Mouse (Mus musculus): ENCODE results near the gene Ilf2.
A peak's percentile ranks its signal among the peaks of the same experiment; 100 is the strongest.

Gene Ilf2

DNA sequence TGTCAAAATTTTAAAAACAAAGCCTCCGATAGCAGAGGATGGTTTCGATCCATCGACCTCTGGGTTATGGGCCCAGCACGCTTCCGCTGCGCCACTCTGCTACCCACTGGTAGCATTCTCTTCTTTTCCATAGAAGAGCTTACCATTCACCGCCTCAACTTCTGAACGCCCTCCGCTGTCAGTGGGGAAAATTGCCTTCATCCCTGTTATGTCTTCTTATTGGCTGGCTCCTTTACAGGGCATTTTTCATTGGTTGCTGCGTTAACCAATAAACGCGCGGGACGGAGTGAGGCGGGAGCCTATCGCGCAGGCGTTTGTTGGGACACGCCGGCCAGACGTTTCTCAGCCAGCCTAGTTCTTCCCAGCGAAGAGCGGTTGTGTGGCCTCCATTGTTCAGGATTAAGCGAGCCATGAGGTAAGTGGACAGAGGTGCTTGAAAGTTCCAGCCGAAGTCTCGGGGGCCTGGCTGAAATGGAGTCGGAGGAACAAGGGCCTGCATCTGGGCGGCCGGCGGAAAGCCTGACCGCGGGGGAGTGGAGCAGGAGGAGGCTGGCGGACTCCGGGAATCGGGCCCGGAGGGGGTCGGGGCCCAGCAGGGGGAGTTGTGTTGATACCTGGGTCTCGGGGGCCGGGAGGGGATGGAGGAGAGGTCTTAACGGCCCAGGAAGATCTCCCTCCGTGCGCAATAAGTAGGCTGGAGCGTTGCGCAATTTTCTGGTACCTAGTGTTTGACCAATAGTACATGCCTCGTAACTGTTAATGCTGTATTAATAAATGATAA lies at the start of gene Ilf2:
Gene Ilf2, plus strand, starts transcription at position 296 of the 781 bp plus-strand sequence.
- DNase-seq (ENCODE audit: low spot score) = peak; percentile 96

DNA sequence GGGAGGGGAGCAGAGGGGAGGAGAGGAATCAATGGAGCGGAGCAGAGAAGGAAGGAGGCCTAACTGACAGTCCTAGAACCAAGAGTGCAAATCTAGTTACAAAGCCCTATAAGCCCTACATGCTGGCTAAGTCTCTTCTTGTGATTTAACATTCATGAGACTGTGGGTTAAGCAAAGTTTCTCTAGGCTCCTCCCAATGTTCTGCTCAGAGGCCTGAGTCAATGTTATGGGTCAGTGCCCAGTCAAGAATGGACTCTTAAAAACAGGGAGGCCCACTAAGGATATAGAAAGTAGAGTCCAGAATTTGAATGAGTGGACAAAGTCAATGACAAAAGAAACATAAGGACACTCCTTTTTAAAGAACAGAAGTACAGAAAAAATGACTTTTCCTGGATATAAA lies 48.4 kb upstream of the Ilf2 start:
- DNase-seq (ENCODE audit: low spot score) = no peak

DNA sequence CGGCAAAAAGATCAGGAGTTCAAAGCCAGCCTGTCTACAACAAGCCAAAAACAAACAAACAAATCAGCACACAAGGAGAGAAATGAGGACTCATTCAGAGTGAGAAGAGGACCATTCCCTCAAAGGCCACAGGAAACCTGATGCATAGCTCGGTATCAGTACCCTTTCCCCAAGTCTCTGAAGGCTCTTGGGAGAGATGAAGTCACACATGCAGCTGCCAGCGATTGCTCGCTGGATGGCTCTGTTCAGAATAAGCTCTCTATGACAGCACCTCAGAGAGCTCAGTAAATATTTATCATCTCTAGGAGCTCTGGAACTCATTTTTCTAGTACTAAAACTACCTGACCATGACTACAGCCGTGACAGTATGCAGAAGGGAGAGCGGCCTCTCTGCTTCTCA lies 47.7 kb upstream of the Ilf2 start:
- DNase-seq (ENCODE audit: low spot score) = no peak

DNA sequence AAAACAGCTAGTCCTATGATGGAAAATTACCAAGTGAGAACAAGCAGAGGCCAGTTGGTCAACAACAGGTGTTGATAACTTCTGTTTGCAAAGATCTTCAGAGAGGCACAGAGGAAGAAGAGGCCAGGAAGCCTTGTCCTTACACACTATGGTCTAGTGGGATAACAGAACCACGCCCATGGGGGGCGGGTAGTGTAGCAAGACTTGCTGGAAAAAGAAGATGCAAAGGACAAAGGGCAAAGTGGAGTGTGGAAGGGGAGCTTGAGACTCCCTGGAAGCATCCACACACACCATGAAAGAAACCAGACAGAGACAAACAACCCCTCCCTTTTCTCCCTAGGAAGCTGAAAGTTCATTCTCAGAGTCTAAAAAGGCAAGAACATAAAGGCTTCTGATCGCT lies 46.4 kb upstream of the Ilf2 start:
- DNase-seq (ENCODE audit: low spot score) = no peak

DNA sequence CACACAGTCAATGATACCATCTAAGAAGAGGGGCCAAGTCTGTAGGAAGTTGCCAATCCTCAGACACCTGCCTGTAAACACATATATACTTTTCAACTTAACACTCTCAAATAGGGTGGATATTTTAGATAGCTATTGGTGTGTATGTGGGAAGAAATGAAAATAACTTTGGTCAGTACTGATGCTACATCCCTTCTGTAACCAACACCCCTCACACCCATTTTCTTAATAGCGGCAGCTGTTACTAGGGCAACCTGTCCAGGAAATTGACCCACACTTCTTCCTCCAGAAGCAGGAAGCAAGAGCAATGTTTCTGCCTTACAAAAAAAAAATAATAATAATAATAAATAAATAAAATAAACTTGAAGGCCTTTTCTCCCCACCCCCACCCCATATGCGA lies 43.6 kb upstream of the Ilf2 start:
- no peak for DNase-seq (ENCODE audit: low spot score)

DNA sequence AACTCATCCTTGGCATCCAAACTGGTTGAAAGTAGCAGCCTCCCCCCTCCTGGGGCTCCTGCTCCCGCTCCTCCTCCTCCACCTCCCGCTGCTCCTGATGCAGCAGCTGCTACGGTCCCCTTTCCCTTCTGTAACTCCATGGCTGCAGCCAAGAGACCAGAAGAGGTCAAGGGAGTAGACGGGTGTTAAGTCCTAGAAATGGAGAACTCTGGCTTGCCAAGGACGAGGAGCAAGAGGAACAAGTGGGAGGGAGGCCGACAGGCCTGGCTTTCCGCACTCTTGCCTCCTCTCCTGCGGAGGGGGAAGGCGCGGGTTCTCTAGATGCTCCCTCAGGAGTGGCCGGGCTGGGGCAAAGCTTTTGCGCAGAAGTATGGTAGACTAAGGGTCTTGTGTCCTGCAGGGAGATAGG lies 43.1 kb upstream of the Ilf2 start:
- DNase-seq (ENCODE audit: low spot score) = peak; percentile 36

DNA sequence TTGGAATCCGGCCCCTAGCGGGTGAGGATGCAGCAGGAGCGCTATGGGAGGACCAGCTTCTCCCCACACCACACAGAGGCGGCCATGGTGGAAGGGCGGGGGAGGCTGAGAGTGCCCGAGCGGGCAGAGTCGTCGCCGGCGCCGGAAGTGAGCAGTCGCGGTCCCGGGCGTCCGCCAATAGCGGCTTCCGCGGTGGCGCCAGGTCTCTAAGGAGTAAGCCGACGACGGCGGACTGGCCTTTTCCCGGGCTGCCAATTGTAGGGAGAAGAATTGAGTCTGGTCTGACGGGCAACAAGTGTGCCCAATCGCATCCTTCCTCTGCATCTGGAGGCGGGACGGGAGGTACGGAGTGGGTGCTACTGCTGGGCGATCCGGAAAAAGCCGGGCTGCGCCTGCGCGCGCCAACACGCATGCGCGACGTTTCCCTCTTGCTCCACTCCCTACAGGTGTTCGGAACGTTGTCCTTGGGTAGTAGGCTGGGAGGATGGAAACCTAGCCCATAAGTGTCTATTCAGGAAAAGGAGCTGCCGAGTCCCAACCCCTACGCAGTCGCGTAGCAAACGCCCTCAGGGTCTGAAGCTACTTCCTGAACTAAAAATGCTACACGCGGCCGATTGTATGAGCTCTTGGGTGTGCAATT lies 42.4 kb upstream of the Ilf2 start, which contains the start of gene Ints3:
Gene Ints3, minus strand, starts transcription at position 242 of the 640 bp plus-strand sequence.
- peak; percentile 100 for DNase-seq (ENCODE audit: low spot score)

DNA sequence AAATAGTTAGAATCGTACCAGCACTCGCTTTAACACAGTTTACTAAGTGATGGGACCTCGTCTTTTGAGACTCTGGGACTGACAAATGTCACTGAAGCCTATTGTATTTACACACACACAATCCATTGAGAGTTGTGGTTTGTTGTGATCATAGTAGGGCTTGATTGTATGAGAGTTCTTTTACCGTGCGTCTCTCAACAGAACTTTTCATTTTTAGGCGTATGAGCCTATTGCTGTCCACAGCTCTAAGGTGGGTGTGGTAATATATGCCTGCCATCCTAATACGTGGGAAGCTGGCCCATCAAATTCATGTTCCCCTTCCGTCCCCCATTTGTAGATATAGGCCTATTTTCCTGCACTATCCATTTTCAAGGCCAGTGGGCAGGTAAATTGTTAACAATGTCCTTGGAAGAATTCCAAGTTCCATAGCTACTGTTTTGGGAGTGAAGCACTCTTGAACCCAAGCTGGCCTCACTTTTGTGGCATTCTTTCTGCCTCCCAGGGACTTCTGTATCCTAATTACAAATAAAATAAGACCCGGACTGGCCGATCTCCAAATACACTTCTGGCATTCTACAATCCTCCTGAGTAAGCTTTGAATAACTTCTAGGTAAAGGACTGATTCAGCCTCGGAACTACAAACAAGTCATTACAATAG lies 41.7 kb upstream of the Ilf2 start:
- DNase-seq (ENCODE audit: low spot score) = no peak

DNA sequence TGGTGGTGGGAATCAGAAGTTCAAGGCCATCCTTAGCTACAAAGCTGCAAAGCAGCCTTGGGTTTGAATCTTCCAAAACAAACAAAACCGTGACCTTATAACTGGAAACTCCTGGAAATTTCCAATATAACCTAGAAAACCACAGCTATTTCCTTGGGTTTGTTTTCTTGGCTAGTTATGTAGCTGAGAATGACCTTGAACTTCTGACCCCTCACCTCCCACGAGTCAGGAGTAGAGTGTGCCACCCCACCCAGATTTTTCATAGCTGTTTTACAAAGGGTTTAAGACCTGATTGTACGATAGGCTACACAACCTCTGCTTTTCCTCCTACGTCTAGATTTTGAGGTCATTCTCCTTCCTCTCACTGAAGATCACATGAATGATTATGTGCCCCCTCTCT lies 38.8 kb upstream of the Ilf2 start:
- no peak for DNase-seq (ENCODE audit: low spot score)

DNA sequence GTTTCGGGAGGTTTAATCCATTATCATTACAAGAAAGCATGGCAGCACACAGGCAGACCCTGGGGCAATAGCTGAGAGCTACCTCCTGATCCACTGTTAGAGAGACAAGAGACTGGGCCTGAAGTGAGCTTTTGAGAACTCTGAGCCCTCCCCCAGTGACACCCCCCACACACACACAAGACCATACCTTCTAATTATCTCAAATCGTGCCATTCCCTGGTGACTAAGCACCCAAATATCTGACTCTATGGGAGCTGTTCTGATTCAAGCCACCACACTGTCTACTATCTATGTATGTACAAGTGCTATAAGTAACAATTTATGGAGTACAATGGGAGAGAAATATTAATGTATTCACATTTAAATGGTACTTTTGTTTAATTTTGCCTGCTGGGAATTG lies 35.2 kb upstream of the Ilf2 start:
- no peak for DNase-seq (ENCODE audit: low spot score)

DNA sequence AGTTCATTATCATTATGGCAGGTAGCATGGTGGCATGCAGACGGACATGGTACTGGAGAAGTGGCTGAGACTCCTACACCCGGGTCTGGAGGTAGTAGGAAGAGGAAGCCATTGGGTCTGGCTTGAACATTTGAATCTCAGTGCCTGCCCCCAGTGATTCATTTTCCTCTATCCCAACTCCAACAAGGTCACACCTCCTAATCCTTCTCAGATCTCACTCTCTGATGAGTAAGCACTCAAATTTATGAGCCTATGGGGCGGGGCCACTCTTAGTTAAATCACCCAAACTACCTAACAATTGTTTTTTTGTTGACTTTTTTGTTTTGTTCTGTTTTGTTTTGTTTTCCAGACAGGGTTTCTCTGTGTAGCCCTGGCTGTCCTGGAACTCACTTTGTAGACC lies 31.9 kb upstream of the Ilf2 start:
- no peak for DNase-seq (ENCODE audit: low spot score)

DNA sequence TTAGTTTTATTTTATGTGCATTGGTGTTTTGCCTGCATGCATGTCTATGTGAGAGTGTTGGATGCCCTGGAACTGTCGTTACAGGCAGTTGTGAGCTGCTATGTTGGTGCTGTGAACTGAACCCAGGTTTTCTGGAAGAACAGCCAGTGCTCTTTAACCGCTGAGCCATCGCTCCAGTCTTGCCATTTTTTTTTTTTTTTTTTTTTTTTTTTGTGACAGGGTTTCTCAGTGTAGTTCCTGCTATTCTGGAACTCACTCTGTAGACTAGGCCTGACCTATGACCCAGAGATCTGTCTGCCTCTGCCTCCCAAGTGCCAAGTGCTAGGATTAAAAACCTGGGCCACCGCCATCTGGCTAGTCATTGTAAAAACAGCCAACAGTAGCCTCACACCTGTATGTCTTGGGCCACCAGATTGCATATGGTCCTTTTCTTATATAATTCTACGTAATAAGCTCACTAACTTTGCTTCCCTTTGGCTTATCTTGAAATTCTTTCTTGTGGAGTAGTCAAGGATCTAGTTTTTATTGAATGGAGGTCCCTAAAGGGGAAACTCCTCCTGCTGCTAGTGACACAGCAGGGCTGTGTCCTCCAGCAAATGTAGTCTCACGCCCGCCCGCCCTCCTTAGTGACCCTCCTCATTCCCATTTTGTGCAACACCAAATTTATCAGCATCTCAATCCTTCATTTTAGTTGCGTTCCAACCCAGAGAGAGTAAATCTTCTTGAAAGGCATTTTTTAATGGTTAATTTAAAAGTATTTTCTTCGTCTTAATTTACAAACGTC lies 30.3 kb upstream of the Ilf2 start:
- DNase-seq (ENCODE audit: low spot score) = no peak

DNA sequence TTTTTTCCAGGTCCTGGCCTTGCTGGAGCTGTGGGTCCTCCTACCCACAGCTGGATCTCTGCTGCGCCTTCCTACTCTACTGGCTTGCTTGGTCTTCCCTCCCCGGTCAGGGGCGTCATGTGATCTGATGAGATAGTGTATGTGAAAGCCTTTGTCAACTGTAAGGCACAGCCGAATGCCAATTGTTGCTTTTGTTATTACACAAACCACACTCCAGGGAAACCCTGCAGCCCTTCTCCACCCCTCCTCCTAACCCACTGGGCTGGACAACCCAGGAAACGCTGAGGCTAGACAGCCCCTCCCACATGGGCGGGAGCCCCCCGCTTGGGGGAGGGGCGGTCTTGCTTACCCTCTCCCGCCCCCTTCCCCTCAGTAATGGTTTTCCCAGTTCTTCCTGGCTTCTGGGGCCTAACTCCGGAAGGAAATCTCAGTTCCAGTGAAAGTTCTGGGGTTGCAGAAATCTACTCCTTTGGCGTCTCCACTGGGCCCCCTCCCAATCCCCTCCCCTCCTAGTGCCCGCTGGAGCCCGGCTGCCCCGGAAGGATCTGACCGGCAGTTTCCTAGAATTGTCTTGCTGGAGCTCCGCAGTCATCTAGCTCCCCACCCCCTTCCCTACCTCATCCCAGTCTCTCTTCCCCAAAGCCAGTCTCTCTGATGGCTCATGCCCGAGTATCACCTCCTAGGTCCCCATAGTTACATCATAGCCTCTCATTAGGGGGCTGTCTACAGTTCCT lies 29.4 kb upstream of the Ilf2 start:
- peak; percentile 72 for DNase-seq (ENCODE audit: low spot score)

DNA sequence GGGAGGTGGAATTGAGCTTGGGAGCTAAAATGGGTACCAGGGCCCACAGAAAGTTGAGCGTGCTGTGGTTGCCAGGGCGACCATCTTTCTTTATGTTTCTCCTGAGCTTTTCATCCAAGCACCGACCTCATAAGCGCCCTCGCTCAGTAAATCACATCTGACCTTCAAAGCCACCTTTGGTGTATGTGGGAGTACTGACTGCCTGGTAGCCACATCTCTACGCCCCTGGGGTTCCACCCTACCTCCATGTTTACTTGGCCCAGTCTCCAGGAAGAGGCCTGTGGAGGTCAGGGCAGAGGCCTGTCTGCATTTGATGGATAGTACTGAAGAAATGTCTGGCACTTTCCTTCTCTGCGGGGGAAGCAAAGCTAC lies 28.8 kb upstream of the Ilf2 start:
- no peak for DNase-seq (ENCODE audit: low spot score)

DNA sequence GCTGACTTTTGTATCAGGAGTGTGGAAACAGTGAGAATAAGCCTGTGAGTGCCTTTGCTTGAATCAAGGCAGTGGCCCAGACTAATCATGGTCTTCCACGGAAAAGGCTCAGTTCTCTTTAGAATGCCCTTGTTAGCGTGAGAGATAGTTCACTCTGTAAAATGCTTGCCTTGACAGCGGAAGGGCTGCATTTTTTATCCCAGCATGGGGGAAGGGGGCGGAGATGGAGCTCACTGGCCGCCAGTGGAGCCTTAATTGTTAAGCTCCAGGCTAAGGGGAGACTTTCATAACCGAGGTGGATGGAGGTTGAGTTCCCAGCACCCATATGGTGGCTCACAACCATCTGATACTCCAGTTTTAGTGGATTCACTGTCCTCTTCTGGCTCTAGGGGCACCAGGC lies 27.3 kb upstream of the Ilf2 start:
- DNase-seq (ENCODE audit: low spot score) = no peak

DNA sequence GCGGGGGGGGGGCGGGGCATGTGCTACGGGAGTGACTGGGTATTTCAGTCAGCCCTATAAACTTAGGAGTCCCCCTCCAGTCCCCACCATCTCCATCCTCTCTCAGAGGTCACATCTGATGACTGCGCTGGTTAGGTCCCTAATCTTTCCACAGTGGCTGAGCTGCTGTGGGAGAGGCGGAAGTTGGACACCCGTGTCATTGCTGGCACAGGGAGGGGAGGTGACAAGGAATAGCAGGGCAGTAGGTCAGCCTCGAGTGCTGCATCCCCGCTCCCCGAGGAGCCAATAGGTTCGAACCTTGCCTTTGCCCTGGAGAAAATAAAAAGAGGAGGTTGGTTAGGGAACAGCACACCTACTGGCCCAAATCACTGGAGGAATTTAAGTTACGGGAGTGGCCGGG lies 25.1 kb upstream of the Ilf2 start:
- no peak for DNase-seq (ENCODE audit: low spot score)

DNA sequence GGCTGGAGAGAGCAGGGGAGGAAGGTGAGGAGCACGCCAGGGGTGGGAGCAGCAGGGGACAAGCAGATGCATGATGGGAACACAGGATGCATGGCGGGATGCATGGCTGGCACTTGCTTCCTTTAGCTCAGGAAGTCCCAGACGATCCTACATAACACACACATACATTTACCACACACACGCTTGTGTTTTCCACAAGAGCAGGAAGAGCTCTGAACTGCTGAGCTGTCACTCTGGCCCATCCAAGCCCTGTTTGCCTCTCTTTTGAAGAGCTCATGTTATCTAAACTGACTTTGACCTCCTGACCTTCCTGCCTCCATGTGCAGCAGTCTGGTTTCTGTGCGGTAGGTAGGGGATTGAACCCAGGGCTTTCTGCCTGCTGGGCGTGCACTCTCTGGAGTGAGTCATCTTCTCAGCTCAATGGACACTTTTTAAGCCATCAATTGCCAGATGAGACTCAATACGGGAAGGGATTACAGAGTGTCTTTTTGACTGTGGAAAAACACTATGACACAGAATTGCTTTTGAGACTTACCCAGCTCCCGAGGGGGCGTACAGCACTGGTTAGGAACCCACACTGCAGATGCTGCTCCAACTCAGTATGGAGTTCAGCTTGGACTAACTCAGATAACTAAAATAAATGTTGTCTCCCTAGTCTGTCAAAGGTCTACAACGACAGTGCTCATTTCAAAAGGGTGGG lies 24.4 kb upstream of the Ilf2 start:
- DNase-seq (ENCODE audit: low spot score) = no peak

DNA sequence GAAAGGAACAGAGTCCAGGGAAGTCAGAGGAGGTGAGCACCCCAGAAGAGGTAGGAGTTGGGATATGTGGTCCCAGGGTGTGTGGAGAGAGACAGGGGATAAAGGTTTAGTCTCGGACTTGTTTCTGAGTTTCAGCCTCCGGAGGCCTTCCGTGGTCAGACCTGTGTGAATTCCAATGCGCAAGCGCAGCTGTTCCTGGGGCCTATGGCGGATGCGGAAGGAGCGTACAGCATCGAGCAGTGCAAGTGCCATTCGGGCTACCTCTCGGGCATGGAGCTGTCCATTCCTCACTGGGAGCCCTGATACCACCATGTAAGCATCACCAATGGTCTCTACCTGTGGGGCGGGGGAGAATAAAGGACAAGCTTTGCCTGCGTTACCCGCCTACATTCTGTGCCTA lies 21.0 kb upstream of the Ilf2 start:
- no peak for DNase-seq (ENCODE audit: low spot score)

DNA sequence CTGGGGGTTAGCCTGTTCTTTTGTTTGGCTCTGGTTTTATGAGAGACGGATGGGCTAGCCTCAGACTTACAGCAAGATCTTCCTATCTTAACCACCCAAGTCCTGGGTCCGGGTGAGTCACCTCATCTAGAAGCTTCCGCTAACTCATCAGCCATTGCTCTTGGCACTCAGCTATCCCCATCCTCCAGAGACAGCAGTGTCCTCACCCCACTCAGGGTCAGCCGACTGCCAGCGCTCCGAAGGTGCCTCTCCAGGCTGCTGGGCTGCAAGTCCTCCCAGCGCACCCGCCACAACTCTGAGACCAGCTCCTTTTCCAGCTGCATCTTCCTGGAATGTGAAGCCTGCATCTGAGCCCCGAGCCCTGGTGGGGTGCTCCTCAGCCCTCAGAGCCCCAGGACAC lies 16.2 kb upstream of the Ilf2 start:
- DNase-seq (ENCODE audit: low spot score) = no peak

DNA sequence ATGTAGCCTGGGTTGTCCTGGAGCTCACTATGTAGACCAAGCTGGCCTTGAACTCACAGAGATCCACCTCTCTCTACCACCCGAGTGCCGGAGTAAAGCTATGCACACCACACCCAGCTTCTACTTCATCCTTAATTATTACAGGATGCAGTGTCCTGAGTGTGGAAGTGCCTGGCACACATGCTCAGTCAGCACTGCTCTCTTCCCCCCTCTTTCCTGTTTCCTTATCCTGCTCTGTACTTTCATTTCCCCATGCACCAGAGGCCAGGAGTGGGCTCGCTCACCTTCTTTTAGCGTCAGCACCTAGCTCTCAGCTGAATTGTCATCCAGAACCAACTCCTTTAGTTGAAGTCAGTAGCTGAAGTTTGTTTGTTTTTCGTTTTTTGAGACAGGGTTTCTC lies 15.6 kb upstream of the Ilf2 start:
- no peak for DNase-seq (ENCODE audit: low spot score)

DNA sequence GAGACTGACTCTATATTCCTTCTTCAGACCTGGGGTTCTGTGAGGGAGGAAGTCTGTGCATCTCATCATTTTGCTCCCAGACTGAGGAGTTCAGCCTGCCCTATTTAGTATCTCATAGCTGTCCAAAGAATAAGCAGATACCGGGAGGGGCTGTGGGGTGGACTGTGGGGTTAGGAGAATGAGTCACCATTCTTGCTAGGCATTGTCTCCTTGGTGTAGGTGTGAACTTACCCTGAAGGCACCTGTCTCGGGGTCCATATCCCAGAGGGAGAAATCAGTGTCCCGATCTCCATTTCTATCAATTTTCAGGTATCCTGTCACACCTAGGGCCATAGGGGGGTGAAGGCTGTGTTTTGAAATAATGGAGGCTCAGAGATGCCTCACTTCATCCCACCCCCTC lies 14.0 kb upstream of the Ilf2 start:
- DNase-seq (ENCODE audit: low spot score) = no peak

Measured in left cerebral cortex, adult 11 months (tissue).